Mouse (Mus musculus) hindbrain, embryonic 16.5 days (tissue): ENCODE results near the gene Mlkl. TPM values are rescaled to one million over a fixed set of nuclear protein-coding genes. Genes with fewer than 3 reads are reported as not detected.

Source experiments
- ATAC-seq: fragments of 200-750 bp; cut with Nextera tagmentation; 2 replicates; pipeline ENCODE4 v1.8.0; 2017; ENCODE audit warnings: moderate TSS enrichment, moderate library complexity
- H3K27ac ChIP-seq: fragments of 300-500 bp; sonication (generic); 2 replicates; pipeline ENCODE4 v1.5.1; 2014; ENCODE audit warnings: low read depth, mild to moderate bottlenecking, control low read depth, low read length, moderate library complexity
- H3K27me3 ChIP-seq: fragments of 300-500 bp; sonication (generic); replicated peaks from 2 replicates; pipeline ENCODE4 v1.6.1; 2014; ENCODE audit warnings: low read length; ENCODE audit not compliant: control insufficient read depth, insufficient read depth
- H3K36me3 ChIP-seq: fragments of 300-500 bp; sonication (generic); 2 replicates; pipeline ENCODE4 v1.6.1; 2014; ENCODE audit warnings: mild to moderate bottlenecking, low read length, moderate library complexity, mixed read lengths; ENCODE audit not compliant: control insufficient read depth, insufficient read depth
- H3K4me1 ChIP-seq: fragments of 300-500 bp; sonication (generic); 2 replicates; pipeline ENCODE4 v1.6.1; 2014; ENCODE audit warnings: low read depth, low read length; ENCODE audit not compliant: control insufficient read depth, insufficient read depth
- H3K4me2 ChIP-seq: fragments of 300-500 bp; sonication (generic); 2 replicates; pipeline ENCODE4 v1.6.1; 2014; ENCODE audit warnings: mild to moderate bottlenecking, low read length, control low read depth, moderate library complexity
- H3K4me3 ChIP-seq: fragments of 300-500 bp; sonication (generic); 2 replicates; pipeline ENCODE4 v1.5.1; 2014; ENCODE audit warnings: mild to moderate bottlenecking, low read length, control low read depth, moderate library complexity
- H3K9ac ChIP-seq: fragments of 300-500 bp; sonication (generic); 2 replicates; pipeline ENCODE4 v1.6.1; 2014; ENCODE audit warnings: low read depth, mild to moderate bottlenecking, control low read depth, low read length, moderate library complexity
- H3K9me3 ChIP-seq: fragments of 300-500 bp; sonication (generic); 2 replicates; pipeline ENCODE4 v1.6.1; 2014; ENCODE audit warnings: mild to moderate bottlenecking, low read length, moderate library complexity; ENCODE audit not compliant: control insufficient read depth
- WGBS: fragments of 180-500 bp; shearing (Covaris S2); extraction: QIAGEN DNeasy Blood & Tissue Kit; methylation state at CpG from one replicate; pipeline ENCODE4 v1.1.7; 2014; 5-methylcytosine and 5-hydroxymethylcytosine counted together
- polyA plus RNA-seq: library from polyadenylated mRNA; unstranded; fragments of >200 nt; fragmentation: Nextera tagmentation; extraction: Ambion mirVana; gene quantifications from 2 replicates; pipeline ENCODE4 v1.2.1, GENCODE M21; 2015

Gene Mlkl
- polyA plus RNA-seq, result 0.35 and 0.50 TPM in 2 replicates

- Histone ChIP-seq H3K4me1 (no peaks in the 10 kb centered on the region), H3K9me3 (no peaks in the 10 kb centered on the region), H3K9ac (peak within 1 kb of the TSS; percentile 8), H3K27ac (no peak within 1 kb of the TSS), H3K27me3 (peaks cover 9% of the 10 kb centered on the region), H3K36me3 (no peaks in the 10 kb centered on the region), H3K4me2 (peak within 1 kb of the TSS; percentile 57), H3K4me3 (peak within 1 kb of the TSS; percentile 37)
- under 1% methylated on average over 29 of the region's 29 CpGs for WGBS
- no peak for ATAC-seq
Observed at GRCm38 (mm10) chr8:111337890-111338347, at the start of gene Mlkl. TSS of gene Mlkl (minus strand) at chr8:111338177.

GRCm38 (mm10) chr8:111385915-111386314 is 47.9 kb upstream of the Mlkl start:
- Histone ChIP-seq H3K36me3 (no peaks in the 10 kb centered on the region), H3K27ac (no peak overlapping the region), H3K9me3 (no peaks in the 10 kb centered on the region), H3K9ac (no peak overlapping the region), H3K4me1 (no peaks in the 10 kb centered on the region), H3K27me3 (peaks cover 6% of the 10 kb centered on the region; the same call in 1 of the 2 replicates), H3K4me2 (no peak overlapping the region), H3K4me3 (no peak overlapping the region)
- no peak for ATAC-seq
- 70% methylated on average over 9 of the region's 9 CpGs for WGBS

GRCm38 (mm10) chr8:111384628-111385027 is 46.7 kb upstream of the Mlkl start:
- no peaks in the 10 kb centered on the region for H3K36me3 ChIP-seq
- no peak overlapping the region for H3K27ac ChIP-seq
- 50% methylated on average over 2 of the region's 2 CpGs for WGBS
- ATAC-seq, result no peak
- no peaks in the 10 kb centered on the region for H3K9me3 ChIP-seq
- no peaks in the 10 kb centered on the region for H3K4me1 ChIP-seq
- peaks cover 6% of the 10 kb centered on the region; the same call in 1 of the 2 replicates for H3K27me3 ChIP-seq
- H3K4me3 ChIP-seq, result no peak overlapping the region
- no peak overlapping the region for H3K4me2 ChIP-seq
- no peak overlapping the region for H3K9ac ChIP-seq

- no peak overlapping the region for H3K4me3 ChIP-seq
- no peaks in the 10 kb centered on the region for H3K36me3 ChIP-seq
- H3K9me3 ChIP-seq, result no peaks in the 10 kb centered on the region
- H3K4me1 ChIP-seq, result no peaks in the 10 kb centered on the region
- 0 out of 2 replicates have a peak overlapping the region, but pooled peaks have one; percentile 14 for H3K27ac ChIP-seq
- H3K9ac ChIP-seq, result no peak overlapping the region
- no peak overlapping the region for H3K4me2 ChIP-seq
- 61% methylated on average over 6 of the region's 6 CpGs for WGBS
- H3K27me3 ChIP-seq, result no peaks in the 10 kb centered on the region
- no peak for ATAC-seq
Observed at GRCm38 (mm10) chr8:111375192-111375591, 37.2 kb upstream of the Mlkl start.

- no peaks in the 10 kb centered on the region for H3K4me1 ChIP-seq
- no peaks in the 10 kb centered on the region for H3K36me3 ChIP-seq
- no peaks in the 10 kb centered on the region for H3K9me3 ChIP-seq
- no peak overlapping the region for H3K4me3 ChIP-seq
- H3K27ac ChIP-seq, result no peak overlapping the region
- H3K4me2 ChIP-seq, result no peak overlapping the region
- WGBS, result 91% methylated on average over 9 of the region's 9 CpGs
- no peaks in the 10 kb centered on the region for H3K27me3 ChIP-seq
- ATAC-seq, result no peak
- H3K9ac ChIP-seq, result no peak overlapping the region
Observed at GRCm38 (mm10) chr8:111369711-111370110, 31.7 kb upstream of the Mlkl start.

GRCm38 (mm10) chr8:111367350-111367749 is 29.4 kb upstream of the Mlkl start:
- H3K9ac ChIP-seq, result no peak overlapping the region
- H3K27me3 ChIP-seq, result no peaks in the 10 kb centered on the region

GRCm38 (mm10) chr8:111366610-111367234 is 28.7 kb upstream of the Mlkl start:
- Histone ChIP-seq H3K27ac (no peak overlapping the region), H3K9ac (no peak overlapping the region), H3K9me3 (no peaks in the 10 kb centered on the region), H3K27me3 (no peaks in the 10 kb centered on the region), H3K4me2 (peak overlapping the region; percentile 29; the same call in 1 of the 2 replicates), H3K4me3 (no peak overlapping the region), H3K36me3 (no peaks in the 10 kb centered on the region), H3K4me1 (no peaks in the 10 kb centered on the region)
- no peak for ATAC-seq
- WGBS, result 46% methylated on average over 12 of the region's 14 CpGs

More at GRCm38 (mm10) chr8:111367350-111367749, 29.4 kb upstream of the Mlkl start:
- Histone ChIP-seq H3K36me3 (no peaks in the 10 kb centered on the region), H3K4me3 (no peak overlapping the region), H3K4me2 (peak overlapping the region; percentile 29; the same call in 1 of the 2 replicates), H3K9me3 (no peaks in the 10 kb centered on the region), H3K4me1 (no peaks in the 10 kb centered on the region), H3K27ac (no peak overlapping the region)
- 80% methylated on average over 8 of the region's 8 CpGs for WGBS
- no peak for ATAC-seq

GRCm38 (mm10) chr8:111363489-111363888 is 25.5 kb upstream of the Mlkl start:
- no peak for ATAC-seq
- no peak overlapping the region for H3K4me2 ChIP-seq
- H3K4me1 ChIP-seq, result no peaks in the 10 kb centered on the region
- no peak overlapping the region for H3K27ac ChIP-seq
- no peaks in the 10 kb centered on the region for H3K9me3 ChIP-seq
- no peak overlapping the region for H3K9ac ChIP-seq
- H3K27me3 ChIP-seq, result no peaks in the 10 kb centered on the region
- H3K36me3 ChIP-seq, result no peaks in the 10 kb centered on the region
- no peak overlapping the region for H3K4me3 ChIP-seq
- 81% methylated on average over 8 of the region's 8 CpGs for WGBS

- Histone ChIP-seq H3K4me3 (no peak overlapping the region), H3K27ac (no peak overlapping the region), H3K36me3 (no peaks in the 10 kb centered on the region), H3K4me1 (no peaks in the 10 kb centered on the region), H3K9ac (no peak overlapping the region), H3K4me2 (no peak overlapping the region), H3K9me3 (no peaks in the 10 kb centered on the region), H3K27me3 (no peaks in the 10 kb centered on the region)
- no peak for ATAC-seq
- 73% methylated on average over 7 of the region's 7 CpGs for WGBS
Observed at GRCm38 (mm10) chr8:111360579-111361209, 22.7 kb upstream of the Mlkl start.
